Comparison of ENCODE assay signal across 24 mouse cellular contexts in genomic region chr3:31104936-31105335, GRCm38 (mm10). TPM values are rescaled to one million over a fixed set of nuclear protein-coding genes. Genes with fewer than 3 reads are reported as not detected.
DNase-seq lines count a peak whose midpoint lies in the region; ATAC-seq and TF ChIP-seq lines count a peak whose summit lies in the region.
"Had no signal": no experiment of that assay in that cellular context is flagged by ENCODE, and none has a peak within 500 bp of the region (broad histone marks: within the 10 kb centered on the region; RNA-seq: fewer than 3 reads in every experiment).

No protein-coding gene starts in this region.

- H3K9me3 ChIP-seq in midbrain, embryonic 16.5 days (replicated peaks; ENCODE audit: control insufficient read depth, low read length, poor library complexity, severe bottlenecking), result no peaks in the 10 kb centered on the region
- H3K9me3 ChIP-seq in midbrain, postnatal 0 days (ENCODE audit: low read length), result no peaks in the 10 kb centered on the region
- H3K9me3 ChIP-seq: forebrain, embryonic 12.5 days; lung, embryonic 15.5 days; neural tube, embryonic 13.5 days; stomach, embryonic 15.5 days had no signal

- H3K4me3 ChIP-seq in midbrain, embryonic 16.5 days (ENCODE audit: low read depth, low read length), result no peak overlapping the region
- no peak overlapping the region for H3K4me3 ChIP-seq in midbrain, postnatal 0 days (ENCODE audit: low read depth, low read length)
- H3K4me3 ChIP-seq: forebrain, embryonic 12.5 days; lung, embryonic 15.5 days; neural tube, embryonic 13.5 days; stomach, embryonic 15.5 days had no signal

- no peak overlapping the region for H3K9ac ChIP-seq in midbrain, embryonic 16.5 days (ENCODE audit: low read depth, low read length)
- no peak overlapping the region for H3K9ac ChIP-seq in midbrain, postnatal 0 days (replicated peaks; ENCODE audit: low read length, poor library complexity, severe bottlenecking)
- H3K9ac ChIP-seq: forebrain, embryonic 12.5 days; lung, embryonic 15.5 days; neural tube, embryonic 13.5 days; stomach, embryonic 15.5 days had no signal

- WGBS in midbrain, embryonic 16.5 days, result 84% methylated on average over 6 of the region's 6 CpGs
- WGBS in midbrain, postnatal 0 days, result 84% methylated on average over 6 of the region's 6 CpGs

- H3K36me3 ChIP-seq in midbrain, embryonic 16.5 days (ENCODE audit: control insufficient read depth, insufficient read depth, low read length), result no peaks in the 10 kb centered on the region
- H3K36me3 ChIP-seq in midbrain, postnatal 0 days (ENCODE audit: insufficient read depth, low read length), result no peaks in the 10 kb centered on the region
- H3K36me3 ChIP-seq: forebrain, embryonic 12.5 days; lung, embryonic 15.5 days; neural tube, embryonic 13.5 days; stomach, embryonic 15.5 days had no signal

- H3K4me2 ChIP-seq in midbrain, embryonic 16.5 days (ENCODE audit: low read length), result no peak overlapping the region
- no peak overlapping the region for H3K4me2 ChIP-seq in midbrain, postnatal 0 days (ENCODE audit: low read depth, low read length, poor library complexity, severe bottlenecking)
- H3K4me2 ChIP-seq: forebrain, embryonic 12.5 days; heart, embryonic 11.5 days; lung, embryonic 15.5 days; midbrain, embryonic 11.5 days; neural tube, embryonic 13.5 days; stomach, embryonic 15.5 days had no signal

- ATAC-seq in midbrain, embryonic 16.5 days, result no peak
- ATAC-seq in midbrain, postnatal 0 days (ENCODE audit: low FRiP score), result no peak

- no peak for TF ChIP-seq CTCF in midbrain, postnatal 0 days (IDR thresholded peaks at IDR 0.05)

- peaks cover 28% of the 10 kb centered on the region for H3K4me1 ChIP-seq in midbrain, embryonic 16.5 days (ENCODE audit: control insufficient read depth, insufficient read depth, low read length)
- H3K4me1 ChIP-seq in midbrain, postnatal 0 days (ENCODE audit: insufficient read depth, low read length), result peaks cover 6% of the 10 kb centered on the region; the same call in 1 of the 2 replicates

- DNase-seq in heart, adult 11 months, result peak; percentile 83
- DNase-seq in heart, adult 8-10 months (ENCODE audit: low spot score), result no peak
- DNase-seq in 416B (ENCODE audit: low read depth) (peak; percentile 75), NIH3T3 (ENCODE audit: low read depth) (peak; percentile 56)
- peak; percentile 66 for DNase-seq in lung, postnatal 36 days
- no peak for DNase-seq in midbrain, postnatal 0 days (ENCODE audit: low spot score)
- DNase-seq: cerebellum, adult 18-20 months; cerebellum, postnatal 25 days; heart, postnatal 10 days; kidney, adult 2 months; kidney, postnatal 25 days; left cerebral cortex, postnatal 4 days; liver; right cerebral cortex, adult 18-20 months; thymus, adult 18-20 months; thymus, postnatal 4 days had no signal

- no peak overlapping the region for H3K27ac ChIP-seq in midbrain, embryonic 16.5 days (ENCODE audit: low read length)
- no peak overlapping the region for H3K27ac ChIP-seq in midbrain, postnatal 0 days (ENCODE audit: low read depth, low read length)
- H3K27ac ChIP-seq: forebrain, embryonic 12.5 days; lung, embryonic 15.5 days; neural tube, embryonic 13.5 days; stomach, embryonic 15.5 days had no signal

- H3K27me3 ChIP-seq in midbrain, embryonic 16.5 days (ENCODE audit: control insufficient read depth, insufficient read depth, low read depth, low read length), result no peaks in the 10 kb centered on the region
- no peaks in the 10 kb centered on the region for H3K27me3 ChIP-seq in midbrain, postnatal 0 days (ENCODE audit: insufficient read depth, low read length)
- H3K27me3 ChIP-seq: forebrain, embryonic 12.5 days; lung, embryonic 15.5 days; neural tube, embryonic 13.5 days; stomach, embryonic 15.5 days had no signal

RNA-seq across cellular contexts. Expression of gene Skil, which starts 10.1 kb away (rescaled TPM):
- 10 to 100 TPM; 11.4 to 18.7 (median 14.9) TPM for total RNA-seq in heart, adult 8-10 months (2022)
- polyA plus RNA-seq in midbrain, embryonic 16.5 days (2015; fragmentation: Nextera tagmentation; extraction: Ambion mirVana), result 29.9 and 32.4 TPM in 2 replicates
- total RNA-seq in midbrain, postnatal 0 days (2014; rRNA removed), result 39.4 and 46.8 TPM in 2 replicates
- polyA plus RNA-seq in midbrain, postnatal 0 days (2015; fragmentation: Nextera tagmentation; extraction: Ambion mirVana), result 24.7 and 28.5 TPM in 2 replicates

RNA-seq across cellular contexts. Expression of gene Cldn11, which starts 44.8 kb away (rescaled TPM):
- total RNA-seq in heart, adult 8-10 months (2022), result under 1 TPM; 0.37 to 0.47 (median 0.42) TPM
- 37.3 and 41.4 TPM in 2 replicates for polyA plus RNA-seq in midbrain, embryonic 16.5 days (2015; fragmentation: Nextera tagmentation; extraction: Ambion mirVana)
- total RNA-seq in midbrain, postnatal 0 days (2014; rRNA removed), result 45.6 and 60.4 TPM in 2 replicates
- polyA plus RNA-seq in midbrain, postnatal 0 days (2015; fragmentation: Nextera tagmentation; extraction: Ambion mirVana), result 45.5 and 47.2 TPM in 2 replicates
- polyA plus RNA-seq: C2C12 had no signal

Comparison
In these comparisons a context has a peak if more than half of its experiments do, and no peak if none do; other contexts are left out.
1. DNase-seq: peak in heart, adult 11 months (single experiment), 416B (single experiment), NIH3T3 (single experiment) and lung, postnatal 36 days (single experiment); none in heart, adult 8-10 months (single experiment) and midbrain, postnatal 0 days (single experiment).
2. RNA of gene Cldn11, which starts 44.8 kb away (total RNA-seq): 45.6 to 60.4 TPM in midbrain, postnatal 0 days; 0.37 to 0.47 TPM in heart, adult 8-10 months; every median in the first group is over 10 times any median in the second.